Mouse (Mus musculus) gastrocnemius, adult 2 months (tissue): ENCODE results near the gene Oog3. TPM values are rescaled to one million over a fixed set of nuclear protein-coding genes. Genes with fewer than 3 reads are reported as not detected.

ENCODE experiments used
- DNase-seq: peaks from one replicate; pipeline ENCODE4 v3.0.0; 2022
- H3K27ac ChIP-seq: fragments of 200-600 bp; 2 replicates; pipeline ENCODE4 v1.8.1; 2022; ENCODE audit warnings: mild to moderate bottlenecking
- H3K4me3 ChIP-seq: fragments of 200-600 bp; 2 replicates; pipeline ENCODE4 v1.8.1; 2022; ENCODE audit warnings: mild to moderate bottlenecking, moderate library complexity
- CTCF ChIP-seq: fragments of 200-600 bp; IDR thresholded peaks from 2 replicates; pipeline ENCODE4 v1.8.1; 2022; ENCODE audit warnings: antibody characterized with exemption, mild to moderate bottlenecking, moderate library complexity
- intact Hi-C: fragments of 180-260 bp; cut with DNase I; formaldehyde crosslinking; loops from one replicate; pipeline ENCODE4 v1.15.1; 2025
- long read RNA-seq, 2 experiments: library from polyadenylated mRNA; stranded (forward); transcript quantifications; one replicate each; pipeline ENCODE4 v2.0.0; 2021
- total RNA-seq, 2 experiments: library from RNA; stranded (reverse); gene quantifications; 2 replicates each; pipeline ENCODE4 v1.2.3; 2021

The Oog3 gene
- not detected for total RNA-seq
- long read RNA-seq, experiment 1 = 0 reads
- long read RNA-seq, experiment 2 = 0 reads

GRCm38 (mm10) chr4:144162563-144162962 lies at the start of gene Oog3:
Gene Oog3, minus strand, starts transcription at chr4:144162663.
- Histone ChIP-seq H3K4me3 (no peak within 1 kb of the TSS), H3K27ac (no peak within 1 kb of the TSS)
- TF ChIP-seq CTCF = no peak
- intact Hi-C loops = no loop called here
- no peak for DNase-seq

DNA sequence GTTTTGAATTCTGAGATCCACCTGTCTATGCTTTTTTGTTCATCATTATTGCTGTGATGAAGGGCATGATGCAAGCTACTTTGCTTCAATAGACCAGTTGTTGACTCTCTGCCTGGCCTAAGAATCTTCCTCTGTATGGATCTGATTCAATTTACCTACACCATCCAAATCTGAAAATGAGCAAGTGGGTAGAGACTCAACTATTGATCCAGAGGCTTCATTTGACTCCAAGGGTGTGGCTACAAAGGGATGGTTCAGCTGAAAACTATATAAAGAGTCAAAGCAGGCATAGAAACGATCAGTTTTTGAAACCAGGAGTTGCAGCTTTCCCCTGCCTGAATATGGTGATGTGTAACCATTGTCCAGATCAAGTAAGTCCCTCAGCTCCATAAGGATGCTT lies 28.0 kb upstream of the Oog3 start, which contains the start of gene Oog2:
Gene Oog2 (plus strand): TSS at position 301 of the 400 bp plus-strand sequence.
- no peak for TF ChIP-seq CTCF
- intact Hi-C loops = no loop called here
- no peak within 1 kb of the TSS for H3K4me3 ChIP-seq
- DNase-seq = no peak
- no peak within 1 kb of the TSS for H3K27ac ChIP-seq

Other genes starting within 250 kb of the Oog3 start
- gene Pramef25, start 211.6 kb downstream of the Oog3 start, total RNA-seq = not detected
- not detected for gene Gm13101, start 195.7 kb downstream of the Oog3 start, total RNA-seq
- not detected for gene Pramef17, start 168.3 kb downstream of the Oog3 start, total RNA-seq
- gene Pramel4, start 103.5 kb downstream of the Oog3 start, total RNA-seq = not detected
- gene Gm13102, start 56.2 kb downstream of the Oog3 start, total RNA-seq = not detected
- gene Oog2, start 28.1 kb upstream of the Oog3 start, total RNA-seq = not detected
- not detected for gene C87977, start 50.7 kb upstream of the Oog3 start, total RNA-seq
- gene Pramel5, start 117.8 kb upstream of the Oog3 start, total RNA-seq = not detected
- not detected for gene Gm13128, start 167.6 kb upstream of the Oog3 start, total RNA-seq
- gene Gm13119, start 195.3 kb upstream of the Oog3 start, total RNA-seq = not detected
- not detected for gene Pramef20, start 215.3 kb upstream of the Oog3 start, total RNA-seq
- gene Pramef12, start 245.8 kb upstream of the Oog3 start, total RNA-seq = not detected